8 mouse cellular contexts compared by ENCODE assay signal in the genomic region with DNA sequence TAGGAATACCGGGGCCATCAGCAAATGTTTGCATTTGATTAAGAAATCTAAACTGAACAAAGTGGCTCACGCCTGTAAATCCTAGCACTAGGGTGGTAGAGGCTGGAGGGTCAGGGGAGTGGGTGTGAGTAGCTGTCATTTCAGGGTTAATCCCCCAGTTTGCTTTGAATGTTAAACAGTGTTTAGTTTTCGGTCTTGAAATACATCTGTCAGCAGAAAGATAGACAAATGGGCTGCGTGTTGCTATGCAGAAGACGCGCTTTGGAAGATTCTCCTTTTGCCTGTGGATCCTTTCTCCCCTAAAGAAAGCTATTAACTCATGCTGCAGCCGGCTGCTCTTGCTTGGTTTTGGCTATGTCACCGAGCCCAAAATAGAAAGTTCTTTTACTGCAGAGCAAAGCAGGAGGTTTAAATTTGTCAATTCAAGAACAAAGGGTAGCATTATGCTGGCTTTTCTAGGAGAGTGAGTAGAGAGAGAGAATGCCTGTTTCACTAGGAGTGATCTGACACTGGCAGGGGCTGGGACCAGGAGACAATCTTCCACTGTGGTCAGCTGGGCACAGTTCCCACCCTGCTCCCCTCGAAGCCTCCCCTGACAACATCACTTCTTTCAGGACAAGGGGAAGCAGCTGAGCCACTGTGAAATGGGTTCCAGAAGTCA. TPM values are rescaled to one million over a fixed set of nuclear protein-coding genes. Genes with fewer than 3 reads are reported as not detected.
A peak's percentile ranks its signal among the peaks of the same experiment; 100 is the strongest.
DNase-seq lines count a peak whose midpoint lies in the region; ATAC-seq and TF ChIP-seq lines count a peak whose summit lies in the region.

No protein-coding gene starts in this region.

- no peak overlapping the region for H3K4me3 ChIP-seq in lung, embryonic 15.5 days
- H3K4me3 ChIP-seq in heart, embryonic 12.5 days = no peak overlapping the region
- H3K4me3 ChIP-seq in thymus, adult 2 months (ENCODE audit: control insufficient read depth, insufficient read depth, low read length) = no peak overlapping the region

- no peak for TF ChIP-seq POLR2A in thymus, adult 2 months (IDR thresholded peaks at IDR 0.05; ENCODE audit: control insufficient read depth, extremely low read depth, insufficient read depth, low read length, poor library complexity)

- peak overlapping the region; percentile 3; the same call in 1 of the 2 replicates for H3K9ac ChIP-seq in lung, embryonic 15.5 days
- H3K9ac ChIP-seq in heart, embryonic 12.5 days = peak overlapping the region; percentile 50

- H3K4me1 ChIP-seq in lung, embryonic 15.5 days = peaks cover 20% of the 10 kb centered on the region
- peaks cover 32% of the 10 kb centered on the region for H3K4me1 ChIP-seq in heart, embryonic 12.5 days (replicated peaks)
- peaks cover 3% of the 10 kb centered on the region; the same call in 1 of the 2 replicates for H3K4me1 ChIP-seq in thymus, adult 2 months (replicated peaks; ENCODE audit: control insufficient read depth, insufficient read depth, low read length)

- ATAC-seq in lung, embryonic 15.5 days (ENCODE audit: borderline replicate concordance, extremely low read depth, low FRiP score, low TSS enrichment) = peak; percentile 31; the same call in 1 of the 2 replicates
- ATAC-seq in heart, embryonic 12.5 days (ENCODE audit: insufficient number of reproducible peaks, low FRiP score) = no peak

- no peak overlapping the region for H3K4me2 ChIP-seq in lung, embryonic 15.5 days
- H3K4me2 ChIP-seq in heart, embryonic 12.5 days = peak overlapping the region; percentile 47

- H3K27me3 ChIP-seq in lung, embryonic 15.5 days = no peaks in the 10 kb centered on the region
- no peaks in the 10 kb centered on the region for H3K27me3 ChIP-seq in heart, embryonic 12.5 days (replicated peaks)
- no peaks in the 10 kb centered on the region for H3K27me3 ChIP-seq in thymus, adult 2 months (ENCODE audit: control insufficient read depth, insufficient read depth, low read length)

- DNase-seq in lung, postnatal 36 days = no peak
- peak; percentile 32 to 45 for DNase-seq in left cerebral cortex, adult 18-20 months (ENCODE audit: low spot score in 2 of 2)
- peak; percentile 76 to 90 for DNase-seq in right cerebral cortex, postnatal 10 days (ENCODE audit: low spot score in 2 of 2)
- DNase-seq in thymus, postnatal 10 days (ENCODE audit: low spot score in 2 of 2) = no peak
- DNase-seq in thymus, adult 2 months = no peak
- DNase-seq in embryo, embryonic 10.5 days (ENCODE audit: low spot score) = no peak

- peak overlapping the region; percentile 60 for H3K27ac ChIP-seq in lung, embryonic 15.5 days
- H3K27ac ChIP-seq in heart, embryonic 12.5 days (ENCODE audit: poor library complexity, severe bottlenecking) = peak overlapping the region; percentile 71
- no peak overlapping the region for H3K27ac ChIP-seq in thymus, adult 2 months (ENCODE audit: control insufficient read depth, insufficient read depth, low read length)

- H3K9me3 ChIP-seq in lung, embryonic 15.5 days = no peaks in the 10 kb centered on the region
- H3K9me3 ChIP-seq in heart, embryonic 12.5 days (replicated peaks) = no peaks in the 10 kb centered on the region

- 19% methylated on average over 9 of the region's 9 CpGs for WGBS in lung, embryonic 15.5 days
- 41% methylated on average over 9 of the region's 9 CpGs for WGBS in heart, embryonic 12.5 days
- 70% methylated on average over 9 of the region's 9 CpGs for WGBS in thymus, adult 2 months

- TF ChIP-seq CTCF in thymus, adult 2 months (IDR thresholded peaks at IDR 0.05; ENCODE audit: borderline replicate concordance, control insufficient read depth, extremely low read depth, insufficient read depth, low read length, poor library complexity) = no peak

- no peaks in the 10 kb centered on the region for H3K36me3 ChIP-seq in lung, embryonic 15.5 days
- no peaks in the 10 kb centered on the region for H3K36me3 ChIP-seq in heart, embryonic 12.5 days
- no peaks in the 10 kb centered on the region for H3K36me3 ChIP-seq in thymus, adult 2 months (ENCODE audit: control insufficient read depth, insufficient read depth, low read length)

RNA-seq across cellular contexts. Expression of a gene that starts 12.1 kb away (rescaled TPM):
- polyA plus RNA-seq in lung, embryonic 15.5 days (2015; fragmentation: Nextera tagmentation; extraction: Ambion mirVana) = 75.7 and 76.9 TPM in 2 replicates
- 80.9 and 82.0 TPM in 2 replicates for polyA plus RNA-seq in heart, embryonic 12.5 days (2016; fragmentation: Nextera tagmentation; extraction: Ambion mirVana)
- 100 to 1,000 TPM; 120 to 124 TPM for total RNA-seq in left cerebral cortex, adult 18-20 months (2021)
- polyA plus RNA-seq in thymus, adult 2 months (2012; rRNA removed) = 51.0 and 54.7 TPM in 2 replicates

RNA-seq across cellular contexts. Expression of a gene that starts 59.0 kb away (rescaled TPM):
- not detected in 2 replicates for polyA plus RNA-seq in lung, embryonic 15.5 days (2015; fragmentation: Nextera tagmentation; extraction: Ambion mirVana)
- polyA plus RNA-seq in heart, embryonic 12.5 days (2016; fragmentation: Nextera tagmentation; extraction: Ambion mirVana) = not detected in 2 replicates
- not detected for total RNA-seq in left cerebral cortex, adult 18-20 months (2021)
- not detected in 2 replicates for polyA plus RNA-seq in thymus, adult 2 months (2012; rRNA removed)

Comparison
In these comparisons a context has a peak if more than half of its experiments do, and no peak if none do; other contexts are left out.
1. DNase-seq: peak in left cerebral cortex, adult 18-20 months (2 of 2) and right cerebral cortex, postnatal 10 days (2 of 2); none in lung, postnatal 36 days (single experiment), thymus, postnatal 10 days (0 of 2), thymus, adult 2 months (single experiment) and embryo, embryonic 10.5 days (single experiment).